Mouse (Mus musculus) C2C12 (cell line): ENCODE measurements at regions not wholly inside any gene's neighbourhood (a gene's known extent, or its start where the extent isn't known, plus 50 kb on each side); places are given as distances from the start of the nearest gene placed in this dataset.

Experiments
- CEBPB ChIP-seq: IDR thresholded peaks from one replicate; pipeline ENCODE4 v1.6.1; 2011; ENCODE audit warnings: low read depth, mild to moderate bottlenecking, control low read depth, moderate library complexity
- CTCF ChIP-seq: IDR thresholded peaks from one replicate; pipeline ENCODE4 v1.5.1; 2011; ENCODE audit not compliant: control insufficient read depth, insufficient read depth, insufficient read length
- FOSL1 ChIP-seq: IDR thresholded peaks from one replicate; pipeline ENCODE4 v1.8.0; 2011; ENCODE audit warnings: mild to moderate bottlenecking, low read length; ENCODE audit not compliant: poor library complexity, insufficient read depth, severe bottlenecking
- MYOD1 ChIP-seq: IDR thresholded peaks from one replicate; pipeline ENCODE4 v1.6.1; 2011; ENCODE audit warnings: low read depth; ENCODE audit not compliant: control insufficient read depth, insufficient read length
- MYOG ChIP-seq: IDR thresholded peaks from one replicate; pipeline ENCODE4 v1.6.1; 2011; ENCODE audit not compliant: control insufficient read depth, insufficient read length; ENCODE audit errors: extremely low read depth
- USF1 ChIP-seq: IDR thresholded peaks from one replicate; pipeline ENCODE4 v1.6.1; 2011; ENCODE audit warnings: low read depth, mild to moderate bottlenecking, control low read depth, moderate library complexity

- TF ChIP-seq CTCF, result no peak
- no peak for TF ChIP-seq CEBPB
- TF ChIP-seq USF1, result no peak
- no peak for TF ChIP-seq MYOG
- no peak for TF ChIP-seq MYOD1
- TF ChIP-seq FOSL1, result no peak
Measured at GRCm38 (mm10) chr1:186546386-186547185, 159.2 kb downstream of the Tgfb2 start.
